Mouse (Mus musculus): ENCODE measurements around the gene Nectin2. TPM values are rescaled to one million over a fixed set of nuclear protein-coding genes. Genes with fewer than 3 reads are reported as not detected.
A peak's percentile ranks its signal among the peaks of the same experiment; 100 is the strongest.

Gene Nectin2
- polyA plus RNA-seq, 1 experiment from 2014 or later: 168 TPM

- no peak for DNase-seq (ENCODE audit: low read depth, low spot score)
- CTCF ChIA-PET: interaction anchor here (1.0 to 3.6 kb wide), 3 partner anchors 21 to 43 kb away, joined by 4 to 15 read pairs (median 5); partner anchors contain the start of gene Cblc
- POLR2A ChIA-PET: no interaction called here
- H3K27me3 ChIP-seq: no peaks in the 10 kb centered on the region
- no peak for ATAC-seq
- in situ Hi-C loops (cut with MboI; ENCODE audit: low pct_unique_long_range_greater_than_20kb): loop anchor here (5.0 kb wide), 1 partner anchor 33 kb away; no protein-coding TSS in a partner anchor
- no peak for TF ChIP-seq CTCF (IDR thresholded peaks at IDR 0.05)
These were observed 3.8 kb upstream of the Nectin2 start for GRCm38 (mm10) chr7:19754065-19754464.

GRCm38 (mm10) chr7:19753587-19753986, 3.3 kb upstream of the Nectin2 start:
- ChIA-PET POLR2A (no interaction called here), CTCF (interaction anchor here (1.0 to 3.6 kb wide), 4 partner anchors 9 to 44 kb away, joined by 3 to 15 read pairs (median 4); partner anchors contain the start of gene Cblc)
- no peaks in the 10 kb centered on the region for H3K27me3 ChIP-seq
- TF ChIP-seq CTCF (IDR thresholded peaks at IDR 0.05): no peak
- no peak for DNase-seq (ENCODE audit: low read depth, low spot score)
- in situ Hi-C loops (cut with MboI; ENCODE audit: low pct_unique_long_range_greater_than_20kb): loop anchor here (5.0 kb wide), 1 partner anchor 34 kb away; no protein-coding TSS in a partner anchor
- no peak for ATAC-seq

- POLR2A ChIA-PET: no interaction called here
- ATAC-seq (no peak), DNase-seq (ENCODE audit: low read depth, low spot score) (no peak)
- in situ Hi-C loops (cut with MboI; ENCODE audit: low pct_unique_long_range_greater_than_20kb): loop anchor here (5.0 kb wide), 1 partner anchor 35 kb away; no protein-coding TSS in a partner anchor
- CTCF ChIA-PET: interaction anchor here (1.2 to 3.6 kb wide), 3 partner anchors 10 to 44 kb away, joined by 3 to 15 read pairs (median 5); partner anchors contain the start of gene Cblc
- no peaks in the 10 kb centered on the region for H3K27me3 ChIP-seq
- TF ChIP-seq CTCF (IDR thresholded peaks at IDR 0.05): no peak
These were observed 2.4 kb upstream of the Nectin2 start for GRCm38 (mm10) chr7:19752652-19753051.

- CTCF ChIA-PET: interaction anchor here (0.8 to 1.4 kb wide), 3 partner anchors 17 to 50 kb away, joined by 3 to 5 read pairs (median 3); partner anchors contain the start of gene Cblc
- no peak for TF ChIP-seq CTCF (IDR thresholded peaks at IDR 0.05)
- ATAC-seq: no peak
- POLR2A ChIA-PET: no interaction called here
- in situ Hi-C loops (cut with MboI; ENCODE audit: low pct_unique_long_range_greater_than_20kb): loop anchor here (5.0 kb wide), 1 partner anchor 36 kb away; no protein-coding TSS in a partner anchor
- no peak for DNase-seq (ENCODE audit: low read depth, low spot score)
- no peaks in the 10 kb centered on the region for H3K27me3 ChIP-seq
These were observed 744 bp upstream of the Nectin2 start for GRCm38 (mm10) chr7:19751070-19751383.

- POLR2A ChIA-PET: no interaction called here
- DNase-seq (ENCODE audit: low read depth, low spot score) (peak; percentile 98), ATAC-seq (peak; percentile 95)
- in situ Hi-C loops (cut with MboI; ENCODE audit: low pct_unique_long_range_greater_than_20kb): loop anchor here (5.0 kb wide), 1 partner anchor 38 kb away; no protein-coding TSS in a partner anchor
- no peak for TF ChIP-seq CTCF (IDR thresholded peaks at IDR 0.05)
- no peaks in the 10 kb centered on the region for H3K27me3 ChIP-seq
- CTCF ChIA-PET: interaction anchor here (0.6 to 1.6 kb wide), 3 partner anchors 41 to 127 kb away, joined by 3 to 4 read pairs (median 3); no protein-coding TSS in a partner anchor
These were observed 680 bp downstream of the Nectin2 start for GRCm38 (mm10) chr7:19749389-19750216.

GRCm38 (mm10) chr7:19748219-19749195, 1.8 kb downstream of the Nectin2 start:
- no peak for DNase-seq (ENCODE audit: low read depth, low spot score)
- no peak for ATAC-seq
- ChIA-PET CTCF (interaction anchor here (0.6 to 1.6 kb wide), 3 partner anchors 42 to 128 kb away, joined by 3 to 4 read pairs (median 3); no protein-coding TSS in a partner anchor), POLR2A (interaction anchor here (0.6 to 0.7 kb wide), 2 partner anchors 32 to 49 kb away, joined by 3 to 6 read pairs; no protein-coding TSS in a partner anchor)
- H3K27me3 ChIP-seq: no peaks in the 10 kb centered on the region
- in situ Hi-C loops (cut with MboI; ENCODE audit: low pct_unique_long_range_greater_than_20kb): no loop called here
- no peak for TF ChIP-seq CTCF (IDR thresholded peaks at IDR 0.05)

- no peak for ATAC-seq
- in situ Hi-C loops (cut with MboI; ENCODE audit: low pct_unique_long_range_greater_than_20kb): no loop called here
- POLR2A ChIA-PET: interaction anchor here (0.6 to 0.7 kb wide), 2 partner anchors 31 to 50 kb away, joined by 3 to 6 read pairs; no protein-coding TSS in a partner anchor
- DNase-seq (ENCODE audit: low read depth, low spot score): no peak
- no peaks in the 10 kb centered on the region for H3K27me3 ChIP-seq
- TF ChIP-seq CTCF (IDR thresholded peaks at IDR 0.05): no peak
- CTCF ChIA-PET: no interaction called here
These were observed 2.7 kb downstream of the Nectin2 start for GRCm38 (mm10) chr7:19747420-19748218.

GRCm38 (mm10) chr7:19746426-19747201, 3.7 kb downstream of the Nectin2 start:
- TF ChIP-seq CTCF (IDR thresholded peaks at IDR 0.05): no peak
- H3K27me3 ChIP-seq: no peaks in the 10 kb centered on the region
- CTCF ChIA-PET: no interaction called here
- POLR2A ChIA-PET: no interaction called here
- in situ Hi-C loops (cut with MboI; ENCODE audit: low pct_unique_long_range_greater_than_20kb): no loop called here
- peak; percentile 10 for ATAC-seq
- no peak for DNase-seq (ENCODE audit: low read depth, low spot score)

GRCm38 (mm10) chr7:19745971-19746370, 4.3 kb downstream of the Nectin2 start:
- CTCF ChIA-PET: no interaction called here
- DNase-seq (ENCODE audit: low read depth, low spot score): no peak
- no peaks in the 10 kb centered on the region for H3K27me3 ChIP-seq
- TF ChIP-seq CTCF (IDR thresholded peaks at IDR 0.05): no peak
- ATAC-seq: no peak
- in situ Hi-C loops (cut with MboI; ENCODE audit: low pct_unique_long_range_greater_than_20kb): no loop called here
- POLR2A ChIA-PET: no interaction called here

Data from Patski (cell line).